Mouse (Mus musculus) heart, postnatal 0 days (tissue): Measurements from ENCODE around the gene Uhrf1bp1. TPM values are rescaled to one million over a fixed set of nuclear protein-coding genes. Genes with fewer than 3 reads are reported as not detected.

Source experiments
- ATAC-seq: fragments of 200-750 bp; cut with Nextera tagmentation; 2 replicates; pipeline ENCODE4 v1.8.0; 2017; ENCODE audit warnings: low read depth, moderate number of reproducible peaks, moderate library complexity; ENCODE audit not compliant: insufficient read depth
- DNase-seq: peaks from one replicate; pipeline ENCODE4 v3.0.0-alpha.2; 2016; ENCODE audit warnings: low spot score
- H3K27ac ChIP-seq: fragments of 300-500 bp; sonication (generic); 2 replicates; pipeline ENCODE4 v1.5.1; 2014; ENCODE audit warnings: low read depth, mild to moderate bottlenecking
- H3K27me3 ChIP-seq: fragments of 300-500 bp; sonication (generic); 2 replicates; pipeline ENCODE4 v1.6.1; 2014; ENCODE audit warnings: low read length, mixed read lengths; ENCODE audit not compliant: control insufficient read depth, insufficient read depth
- H3K36me3 ChIP-seq: fragments of 300-500 bp; sonication (generic); replicated peaks from 2 replicates; pipeline ENCODE4 v1.6.1; 2014; ENCODE audit warnings: low read length, mixed read lengths; ENCODE audit not compliant: control insufficient read depth, insufficient read depth
- H3K4me1 ChIP-seq: fragments of 300-500 bp; sonication (generic); 2 replicates; pipeline ENCODE4 v1.6.1; 2014; ENCODE audit warnings: antibody characterized with exemption; ENCODE audit not compliant: control insufficient read depth, insufficient read depth
- H3K4me2 ChIP-seq: fragments of 300-500 bp; sonication (generic); 2 replicates; pipeline ENCODE4 v1.6.1; 2014; ENCODE audit warnings: low read depth, mild to moderate bottlenecking, low read length, moderate library complexity
- H3K4me3 ChIP-seq: fragments of 300-500 bp; sonication (generic); 2 replicates; pipeline ENCODE4 v1.5.1; 2014; ENCODE audit warnings: low read depth, low read length
- H3K9ac ChIP-seq: fragments of 300-500 bp; sonication (generic); replicated peaks from 2 replicates; pipeline ENCODE4 v1.6.1; 2014; ENCODE audit warnings: low read depth, low read length, mixed read lengths
- H3K9me3 ChIP-seq: fragments of 300-500 bp; sonication (generic); replicated peaks from 2 replicates; pipeline ENCODE4 v1.6.1; 2016; ENCODE audit warnings: low read length; ENCODE audit not compliant: control insufficient read depth
- CTCF ChIP-seq: IDR thresholded peaks from 2 replicates; pipeline ENCODE4 v1.5.1; 2016; ENCODE audit warnings: antibody characterized with exemption, control low read depth, low read depth
- EP300 ChIP-seq: IDR thresholded peaks from 2 replicates; pipeline ENCODE4 v1.6.1; 2016; ENCODE audit warnings: antibody characterized with exemption, low read depth
- WGBS: fragments of 180-500 bp; shearing (Covaris S2); extraction: QIAGEN DNeasy Blood & Tissue Kit; methylation state at CpG from one replicate; pipeline ENCODE4 v1.1.7; 2014; 5-methylcytosine and 5-hydroxymethylcytosine counted together
- polyA plus RNA-seq: library from polyadenylated mRNA; unstranded; fragments of >200 nt; fragmentation: Nextera tagmentation; extraction: Ambion mirVana; gene quantifications from 2 replicates; pipeline ENCODE4 v1.2.1, GENCODE M21; 2015
- total RNA-seq: library from RNA; depleted of rRNA; stranded (reverse); fragments of >200 nt; gene quantifications from 2 replicates; pipeline ENCODE4 v1.2.3, GENCODE M21; 2014; ENCODE audit warnings: low replicate concordance

The Uhrf1bp1 gene
- total and polyA plus RNA-seq, 2 experiments from 2014 or later: 1.9 to 12.3 TPM

GRCm38 (mm10) chr17:27819011-27819410 is 37.2 kb upstream of the Uhrf1bp1 start:
- Histone ChIP-seq H3K4me1 (peaks cover 23% of the 10 kb centered on the region), H3K4me2 (peak overlapping the region; percentile 95), H3K9ac (peak overlapping the region; percentile 95), H3K36me3 (no peaks in the 10 kb centered on the region), H3K4me3 (peak overlapping the region; percentile 95), H3K9me3 (no peaks in the 10 kb centered on the region), H3K27ac (peak overlapping the region; percentile 93), H3K27me3 (no peaks in the 10 kb centered on the region)
- TF ChIP-seq EP300 (no peak), CTCF (no peak)
- 12% methylated on average over 7 of the region's 7 CpGs for whole genome bisulfite sequencing
- DNase-seq: no peak
- ATAC-seq: no peak

- Histone ChIP-seq H3K4me2 (peak overlapping the region; percentile 95), H3K4me3 (peak overlapping the region; percentile 95), H3K9ac (peak overlapping the region; percentile 95), H3K27ac (peak overlapping the region; percentile 93), H3K9me3 (no peaks in the 10 kb centered on the region), H3K36me3 (no peaks in the 10 kb centered on the region), H3K4me1 (peaks cover 23% of the 10 kb centered on the region), H3K27me3 (no peaks in the 10 kb centered on the region)
- under 1% methylated on average over 20 of the region's 20 CpGs for WGBS
- DNase-seq: peak; percentile 13
- TF ChIP-seq EP300 (no peak), CTCF (no peak)
- ATAC-seq: no peak
Observed at GRCm38 (mm10) chr17:27819521-27819970, 36.7 kb upstream of the Uhrf1bp1 start.

DNA sequence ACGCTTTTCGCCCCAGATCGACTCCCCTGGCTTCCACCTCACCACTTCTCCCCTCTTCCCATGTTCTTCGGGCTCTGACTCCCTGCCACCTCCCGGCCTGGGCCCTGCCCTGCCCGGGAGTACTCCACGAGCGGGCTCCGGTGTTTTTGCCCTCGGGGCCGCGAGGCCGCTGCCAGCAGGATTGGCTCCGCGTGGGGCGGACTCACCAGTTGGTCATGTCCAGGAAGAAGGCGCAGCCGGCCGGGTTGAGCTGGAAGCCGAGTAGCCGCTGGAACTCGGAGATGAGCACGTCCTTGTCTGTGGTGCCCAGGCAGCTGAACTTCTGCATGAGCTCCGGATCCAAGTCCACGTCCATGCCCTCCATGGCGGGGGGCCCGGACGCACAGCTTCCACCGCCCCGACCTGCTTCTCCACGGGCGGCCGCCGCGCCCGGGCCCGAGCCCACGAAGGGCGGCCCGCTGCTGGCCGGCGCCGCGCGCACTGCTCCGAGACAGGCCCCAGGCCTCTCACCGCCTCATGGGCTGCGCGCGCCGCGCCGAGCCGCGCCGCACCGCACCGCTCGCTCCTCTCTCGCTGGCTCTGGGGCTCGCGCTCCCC is 36.2 kb upstream of the Uhrf1bp1 start:
- DNase-seq (peak; percentile 42), ATAC-seq (peak; percentile 3)
- Histone ChIP-seq H3K4me2 (peak overlapping the region; percentile 95), H3K36me3 (no peaks in the 10 kb centered on the region), H3K27me3 (no peaks in the 10 kb centered on the region), H3K9me3 (no peaks in the 10 kb centered on the region), H3K4me3 (peak overlapping the region; percentile 95), H3K4me1 (peaks cover 23% of the 10 kb centered on the region), H3K9ac (peak overlapping the region; percentile 95), H3K27ac (peak overlapping the region; percentile 93)
- no peak for TF ChIP-seq CTCF
- TF ChIP-seq EP300: no peak
- WGBS: 0% methylated on average over 45 of the region's 62 CpGs

GRCm38 (mm10) chr17:27820568-27821406 is 35.5 kb upstream of the Uhrf1bp1 start, which contains the start of gene D17Wsu92e:
D17Wsu92e (minus strand) TSS chr17:27820648.
- H3K4me2 ChIP-seq: peak within 1 kb of the TSS; percentile 95
- TF ChIP-seq EP300: peak; percentile 28
- peak; percentile 3; the same call in 1 of the 2 replicates for TF ChIP-seq CTCF
- peaks cover 26% of the 10 kb centered on the region for H3K4me1 ChIP-seq
- no peaks in the 10 kb centered on the region for H3K36me3 ChIP-seq
- WGBS: 2% methylated on average over 37 of the region's 56 CpGs
- no peaks in the 10 kb centered on the region for H3K27me3 ChIP-seq
- peak within 1 kb of the TSS; percentile 95 for H3K4me3 ChIP-seq
- DNase-seq (peak; percentile 98), ATAC-seq (peak; percentile 98)
- H3K9me3 ChIP-seq: no peaks in the 10 kb centered on the region
- H3K9ac ChIP-seq: peak within 1 kb of the TSS; percentile 95
- peak within 1 kb of the TSS; percentile 93 for H3K27ac ChIP-seq

DNA sequence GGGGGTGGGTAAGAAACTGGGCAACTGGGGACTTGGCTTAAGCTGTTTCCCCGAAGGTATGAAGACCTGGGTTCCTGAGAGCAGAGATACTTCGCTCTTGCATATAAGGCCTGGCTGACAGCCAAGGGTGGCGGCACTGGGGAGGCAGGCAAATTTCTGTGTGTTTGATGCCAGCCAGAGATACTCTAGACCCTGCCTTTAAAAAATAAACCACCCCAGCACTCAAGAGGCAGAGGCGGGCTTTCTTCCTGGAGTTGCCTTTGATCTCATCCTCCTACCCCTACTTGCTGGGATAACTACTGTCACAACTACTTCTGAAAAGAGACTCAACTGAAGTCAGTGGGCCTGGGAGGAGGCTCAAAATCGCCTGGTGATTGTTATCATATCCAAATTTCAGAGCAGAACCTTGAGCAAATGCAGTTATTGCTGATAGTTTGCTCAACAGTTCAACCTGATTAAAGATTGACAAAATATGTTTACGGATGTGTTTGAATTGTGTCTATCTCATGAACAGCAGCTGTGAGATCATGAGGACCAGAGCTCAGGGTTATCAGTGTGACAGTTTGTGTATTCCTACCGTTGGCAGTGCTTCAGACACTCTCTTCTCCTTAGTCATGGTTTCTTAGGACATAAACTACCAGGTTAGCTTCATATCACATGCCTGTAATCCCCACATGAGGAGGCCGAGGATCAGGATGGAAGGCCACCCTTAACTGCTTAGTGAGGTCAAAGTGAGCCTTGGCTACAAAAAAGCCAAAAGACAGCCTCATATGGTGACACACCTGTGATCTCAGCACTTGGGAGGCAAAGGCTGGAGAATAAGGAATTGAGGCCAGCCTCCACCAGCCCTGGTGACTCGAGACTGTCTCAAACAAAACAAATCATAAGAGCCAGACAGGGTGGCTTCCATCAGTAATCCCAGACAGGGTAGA is 34.6 kb upstream of the Uhrf1bp1 start:
- Histone ChIP-seq H3K4me3 (peak overlapping the region; percentile 95; the same call in 1 of the 2 replicates), H3K4me2 (peak overlapping the region; percentile 95), H3K9ac (peak overlapping the region; percentile 95), H3K9me3 (no peaks in the 10 kb centered on the region), H3K4me1 (peaks cover 28% of the 10 kb centered on the region), H3K27me3 (no peaks in the 10 kb centered on the region), H3K27ac (peak overlapping the region; percentile 91), H3K36me3 (no peaks in the 10 kb centered on the region)
- DNase-seq: no peak
- no peak for ATAC-seq
- no peak for TF ChIP-seq CTCF
- WGBS: 52% methylated on average over 9 of the region's 9 CpGs
